Mouse (Mus musculus) ES-E14 (cell line): ENCODE results near the gene Zfp597. TPM values are rescaled to one million over a fixed set of nuclear protein-coding genes. Genes with fewer than 3 reads are reported as not detected.
"Not testable (repeated sequence)": the region's sequence is repeated elsewhere in the genome, so short reads cannot be mapped to it uniquely, and the experiment has no call there.

Experiments
- DNase-seq: peaks from one replicate; pipeline ENCODE4 v3.0.0-alpha.2; 2013; ENCODE audit warnings: low read depth, low spot score
- H3K27ac ChIP-seq: 2 replicates; pipeline ENCODE4 v1.5.1; 2012; ENCODE audit warnings: low read depth, mild to moderate bottlenecking, low read length, moderate library complexity, mixed read lengths; ENCODE audit not compliant: poor library complexity, insufficient read depth, severe bottlenecking
- H3K36me3 ChIP-seq: 2 replicates; pipeline ENCODE4 v1.6.1; 2012; ENCODE audit warnings: mild to moderate bottlenecking, low read length, moderate library complexity, mixed read lengths; ENCODE audit not compliant: control insufficient read depth, poor library complexity, insufficient read depth, severe bottlenecking
- H3K4me1 ChIP-seq, 2 experiments: fragments of 150-350 bp in 1 of 2; sonication (generic) in 1 of 2; 2 replicates each; pipeline ENCODE4 v1.6.1; 2012; ENCODE audit warnings: low read length in 2 of 2, mild to moderate bottlenecking in 1 of 2, mixed read lengths in 1 of 2; ENCODE audit not compliant: control insufficient read depth in 2 of 2, insufficient read depth in 2 of 2, poor library complexity in 1 of 2
- H3K4me3 ChIP-seq, 2 experiments: fragments of 150-350 bp in 1 of 2; sonication (generic) in 1 of 2; 2 replicates each; pipeline ENCODE4 v1.5.1; 2012; ENCODE audit warnings: low read length in 2 of 2, low read depth in 1 of 2, mild to moderate bottlenecking in 1 of 2, mixed read lengths in 1 of 2; ENCODE audit not compliant: insufficient read depth in 1 of 2, poor library complexity in 1 of 2, severe bottlenecking in 1 of 2
- H3K9ac ChIP-seq: 2 replicates; pipeline ENCODE4 v1.6.1; 2012; ENCODE audit warnings: low read depth, mild to moderate bottlenecking, low read length, mixed read lengths; ENCODE audit not compliant: poor library complexity, insufficient read depth, severe bottlenecking
- H3K9me3 ChIP-seq: fragments of 150-350 bp; sonication (generic); 2 replicates; pipeline ENCODE4 v1.6.1; 2012; ENCODE audit warnings: low read depth, mild to moderate bottlenecking, low read length; ENCODE audit not compliant: control insufficient read depth, insufficient read depth
- CHD2 ChIP-seq: IDR thresholded peaks from 2 replicates; pipeline ENCODE4 v1.6.1; 2014; ENCODE audit warnings: mild to moderate bottlenecking, low read depth, low read length, inconsistent platforms
- HCFC1 ChIP-seq: IDR thresholded peaks from 2 replicates; pipeline ENCODE4 v1.6.1; 2012; ENCODE audit warnings: low read length, inconsistent platforms, borderline replicate concordance; ENCODE audit not compliant: insufficient read depth
- MAFK ChIP-seq: IDR thresholded peaks from 2 replicates; pipeline ENCODE4 v1.6.1; 2014; ENCODE audit warnings: mild to moderate bottlenecking, low read depth, low read length, inconsistent platforms; ENCODE audit not compliant: insufficient read depth
- ZC3H11A ChIP-seq: IDR thresholded peaks from 2 replicates; pipeline ENCODE4 v1.6.1; 2012; ENCODE audit warnings: low read depth, mild to moderate bottlenecking, inconsistent platforms, low read length, borderline replicate concordance
- ZNF384 ChIP-seq: IDR thresholded peaks from 2 replicates; pipeline ENCODE4 v1.6.1; 2012; ENCODE audit warnings: low read depth, low read length, inconsistent platforms
- in situ Hi-C, 2 experiments: fragments of 600-800 bp; cut with MboI; formaldehyde crosslinking; loops; one replicate each; pipeline ENCODE4 v1.15.1; 2025; ENCODE audit warnings: low sequenced_read_pairs in 2 of 2, inconsistent platforms in 1 of 2; ENCODE audit not compliant: unreplicated experiment in 2 of 2
- total RNA-seq: library from RNA; depleted of rRNA; stranded (reverse); fragments of 300-350 nt; gene quantifications from 2 replicates; pipeline ENCODE4 v1.2.3, GENCODE M21; 2012; rRNA removed

Zfp597 gene
- total RNA-seq, 1 experiment, result 10.7 TPM

- DNase-seq, result no peak
- no peak overlapping the region for H3K27ac ChIP-seq
- no peaks in the 10 kb centered on the region for H3K4me1 ChIP-seq
- no peaks in the 10 kb centered on the region for H3K36me3 ChIP-seq
- no peaks in the 10 kb centered on the region for H3K9me3 ChIP-seq
- H3K4me3 ChIP-seq, result no peak overlapping the region
- in situ Hi-C loops, result no loop called here
- H3K9ac ChIP-seq, result no peak overlapping the region
- TF ChIP-seq ZNF384, result no peak
- no peak for TF ChIP-seq CHD2
- no peak for TF ChIP-seq ZC3H11A
- no peak for TF ChIP-seq HCFC1
- TF ChIP-seq MAFK, result no peak
These were observed 64.2 kb downstream of the Zfp597 start for GRCm38 (mm10) chr16:3820202-3820601.

GRCm38 (mm10) chr16:3814667-3815066 is 69.7 kb downstream of the Zfp597 start:
- H3K27ac ChIP-seq, H3K36me3 ChIP-seq, H3K4me3 ChIP-seq, DNase-seq, H3K9ac ChIP-seq, H3K9me3 ChIP-seq, H3K4me1 ChIP-seq, in situ Hi-C loops: not testable (repeated sequence)

Other genes starting within 250 kb of the Zfp597 start
- gene Mefv, start 166.5 kb downstream of the Zfp597 start, total RNA-seq, result not detected in 2 replicates
- gene Zfp263, start 140.5 kb downstream of the Zfp597 start, total RNA-seq, result 25.4 and 27.5 TPM in 2 replicates
- gene Olfr15, start 53.7 kb downstream of the Zfp597 start, total RNA-seq, result not detected in 2 replicates
- 0.85 and 1.0 TPM in 2 replicates for gene Zfp174, start 37.3 kb downstream of the Zfp597 start, total RNA-seq
- 16.8 and 17.4 TPM in 2 replicates for gene Naa60, start 12.2 kb downstream of the Zfp597 start, total RNA-seq
- 1.1 TPM in 1 of 2 replicates, not detected in the other for gene Gm20695, start 87 bp upstream of the Zfp597 start, total RNA-seq
- 1.5 and 1.7 TPM in 2 replicates for gene 1700037C18Rik, start 24.1 kb upstream of the Zfp597 start, total RNA-seq
- gene Cluap1, start 24.2 kb upstream of the Zfp597 start, total RNA-seq, result 10.3 and 12.6 TPM in 2 replicates
- gene Nlrc3, start 92.1 kb upstream of the Zfp597 start, total RNA-seq, result 2.1 and 2.3 TPM in 2 replicates
- 36.9 and 40.5 TPM in 2 replicates for gene Slx4, start 119.2 kb upstream of the Zfp597 start, total RNA-seq
- 1.0 and 1.1 TPM in 2 replicates for gene Dnase1, start 152.4 kb upstream of the Zfp597 start, total RNA-seq
- gene Trap1, start 193.3 kb upstream of the Zfp597 start, total RNA-seq, result 157 and 174 TPM in 2 replicates